Mouse (Mus musculus) monocyte, adult 5-6 weeks (primary cell): ENCODE results near the gene Lyzl4. TPM values are rescaled to one million over a fixed set of nuclear protein-coding genes. Genes with fewer than 3 reads are reported as not detected.
A peak's percentile ranks its signal among the peaks of the same experiment; 100 is the strongest.

Experiments
- ATAC-seq: fragments of 153-309, 156-312 bp; replicated peaks from 2 replicates; pipeline ENCODE4 v1.8.0; 2017; ENCODE audit warnings: mild to moderate bottlenecking; ENCODE audit not compliant: low TSS enrichment, insufficient number of reproducible peaks, severe bottlenecking, poor library complexity, low FRiP score
- total RNA-seq: library from RNA; stranded (forward); fragments of 200-1000, 200-491, 200-594 nt; gene quantifications from 3 replicates; pipeline ENCODE4 v1.2.3, GENCODE M21; 2017

The Lyzl4 gene
- total RNA-seq, 1 experiment from 2014 or later = not detected

DNA sequence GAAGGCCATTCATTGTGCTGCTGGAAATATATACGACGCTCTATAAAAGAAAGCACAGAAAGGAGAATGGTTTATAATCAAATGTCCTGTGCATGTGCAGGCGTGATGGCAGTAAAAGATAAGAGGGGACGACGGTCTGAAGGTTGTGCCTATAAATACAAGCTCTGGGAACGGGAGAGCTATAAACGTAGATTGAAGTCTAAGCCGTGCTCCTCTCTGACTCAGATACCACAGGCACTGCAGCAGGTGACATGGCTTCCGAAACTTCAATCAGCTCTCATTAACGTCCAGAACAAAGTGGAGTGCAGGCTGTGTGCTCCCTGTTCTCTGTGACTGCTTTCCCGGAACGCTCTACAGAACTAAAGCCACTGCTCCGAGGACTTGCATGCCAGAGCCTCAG is 15.2 kb upstream of the Lyzl4 start:
- ATAC-seq = no peak

DNA sequence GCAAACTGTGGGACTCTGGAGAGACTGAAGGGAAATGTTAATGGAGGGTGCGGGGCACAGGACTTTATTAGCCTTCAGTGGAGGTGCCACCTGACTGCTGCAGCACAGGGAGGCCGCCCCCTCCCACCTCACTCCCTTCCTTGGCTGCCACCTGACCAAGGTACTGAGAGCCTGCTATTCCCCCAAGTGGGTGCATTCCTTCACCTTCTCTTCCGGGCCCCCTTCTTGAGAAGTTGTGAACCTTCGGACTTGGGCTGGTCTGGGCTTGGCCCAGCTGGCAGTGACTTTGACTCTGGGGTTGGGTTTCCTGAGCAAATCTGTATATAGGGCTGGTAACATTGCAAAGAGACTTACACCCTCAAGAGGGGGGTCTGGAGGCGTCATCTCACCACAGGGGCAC is 14.4 kb upstream of the Lyzl4 start:
- ATAC-seq = no peak

DNA sequence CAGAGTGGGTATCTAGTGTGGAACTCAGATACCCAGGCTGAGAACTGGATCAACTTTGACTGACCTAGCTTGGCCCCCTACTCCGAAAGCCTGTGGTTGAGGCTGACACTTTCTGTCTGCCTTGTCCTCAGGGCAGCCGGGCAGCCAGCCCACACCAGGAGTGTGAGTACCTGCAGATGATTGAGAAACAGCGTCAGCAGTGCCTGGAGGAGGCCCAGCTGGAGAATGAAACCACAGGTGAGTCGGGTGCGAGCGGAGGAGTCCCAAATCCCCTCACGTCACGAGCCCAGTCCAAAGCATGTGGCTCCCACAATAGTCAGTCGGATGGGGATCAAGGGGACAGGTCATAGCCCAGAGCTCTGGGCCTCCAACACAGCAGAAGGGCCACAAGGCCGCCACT is 11.8 kb upstream of the Lyzl4 start:
- no peak for ATAC-seq

DNA sequence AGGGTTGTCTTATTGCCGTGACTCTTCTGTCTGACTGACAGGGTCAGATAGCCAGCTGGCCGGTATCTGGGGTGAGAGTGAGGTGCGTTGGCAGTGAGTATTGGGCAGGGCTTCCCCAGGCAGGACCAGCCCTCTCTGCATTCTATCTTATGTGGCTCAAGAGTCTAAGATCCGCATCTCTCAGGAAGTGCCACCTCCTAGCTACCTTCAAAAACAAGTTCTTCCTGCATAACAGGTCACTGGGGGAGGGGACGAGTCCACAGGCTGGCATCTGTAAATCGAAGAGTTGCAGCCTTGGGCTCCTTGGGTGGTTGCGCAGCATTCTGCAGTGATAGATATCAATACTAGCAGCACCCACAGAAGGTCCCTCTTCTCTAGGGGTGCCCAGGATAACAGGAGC is 5.1 kb upstream of the Lyzl4 start:
- ATAC-seq = no peak

DNA sequence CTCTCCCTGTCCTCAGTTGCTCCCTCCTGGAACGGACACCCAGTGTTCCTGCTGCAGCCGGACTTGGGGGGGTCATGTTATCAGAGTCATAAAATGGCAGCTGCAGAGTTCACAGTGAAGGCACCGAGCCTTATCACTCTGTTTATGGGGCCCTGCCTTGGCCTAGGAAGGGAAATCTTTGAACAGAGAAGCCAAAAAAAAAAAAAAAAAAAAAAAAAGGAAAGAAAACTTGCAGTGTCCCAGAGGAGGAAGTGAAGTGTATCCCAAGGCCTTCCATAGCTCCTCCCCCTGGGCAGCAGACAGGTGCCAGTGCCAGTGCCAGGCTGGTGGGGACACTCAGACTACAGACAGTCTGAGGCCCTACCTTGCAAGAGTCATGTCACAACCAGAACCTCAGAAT is 3.0 kb upstream of the Lyzl4 start:
- no peak for ATAC-seq

DNA sequence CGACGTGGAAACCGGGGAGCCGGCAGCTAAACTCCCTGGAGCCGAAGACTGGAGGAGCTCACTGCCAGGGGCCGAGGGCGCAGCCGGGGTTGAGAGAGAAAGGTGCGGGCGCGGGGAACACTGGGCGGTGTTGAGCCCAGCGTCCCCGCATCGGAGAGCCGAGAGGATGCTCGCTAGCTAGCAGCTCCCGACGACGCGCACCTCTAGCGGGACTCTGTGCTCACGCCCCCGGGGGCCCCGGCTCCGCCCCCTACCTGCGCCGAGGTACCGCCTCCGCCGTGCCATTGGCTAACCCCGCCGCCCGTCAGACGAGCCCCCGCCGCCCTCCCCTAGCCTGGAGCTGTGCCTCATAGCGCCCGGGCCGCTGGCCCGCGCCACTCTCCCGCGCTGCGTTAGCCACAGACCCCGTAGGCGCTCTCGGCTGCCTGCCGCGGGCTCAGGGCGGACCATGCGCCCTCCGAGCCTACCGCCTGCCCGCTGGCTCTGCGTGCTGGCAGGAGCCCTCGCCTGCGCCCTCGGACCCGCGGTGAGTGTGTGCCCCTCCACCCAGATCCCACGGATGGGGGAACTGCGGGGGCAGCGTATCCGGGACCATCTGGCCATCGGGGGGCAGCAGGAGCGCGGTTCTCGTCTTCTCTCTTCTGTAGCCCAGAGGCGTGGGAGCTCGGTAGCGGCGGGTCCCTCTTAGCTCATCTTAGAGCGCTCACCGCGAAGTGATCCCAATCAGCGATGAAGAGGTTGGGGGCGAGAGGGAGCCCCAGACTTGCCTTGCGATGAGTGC is 695 bp upstream of the Lyzl4 start, which contains the start of gene Vipr1:
TSS of gene Vipr1 (plus strand) at position 316 of the 781 bp plus-strand sequence.
- ATAC-seq = 0 out of 2 replicates have a peak, but pooled peaks have one; percentile 1

DNA sequence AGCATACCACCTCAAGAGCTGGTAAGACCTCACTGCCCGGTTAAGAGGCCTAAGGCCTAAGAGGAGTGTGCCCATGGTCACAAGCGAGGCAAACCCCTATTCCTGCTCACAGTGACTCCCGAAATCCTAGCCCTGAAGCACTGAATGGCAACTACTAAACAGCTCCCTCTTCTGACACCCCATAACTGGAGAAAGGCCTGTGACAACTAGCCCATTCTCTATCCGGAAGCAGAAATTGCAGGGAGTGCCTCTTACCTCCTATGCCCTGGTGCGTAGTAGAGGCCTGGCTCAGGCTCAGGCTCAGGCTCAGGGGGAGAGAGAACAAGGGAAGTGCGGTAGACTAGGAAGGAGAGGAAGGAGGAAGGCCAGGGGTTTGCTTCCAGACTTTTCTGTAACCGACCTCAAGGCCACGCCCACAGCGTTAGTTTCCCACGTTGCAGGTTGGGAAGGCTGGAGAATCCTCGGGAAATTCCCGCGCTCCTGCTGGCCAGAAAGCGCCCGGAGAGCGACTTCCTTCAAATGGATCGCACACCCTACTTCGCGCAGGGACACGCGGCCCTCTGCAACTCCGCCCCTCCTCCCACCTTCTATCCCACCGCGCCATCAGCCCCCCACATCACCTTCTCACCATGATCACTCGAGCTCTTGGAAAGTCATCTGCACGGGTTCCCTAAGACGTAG is 521 bp downstream of the Lyzl4 start:
- ATAC-seq = no peak

DNA sequence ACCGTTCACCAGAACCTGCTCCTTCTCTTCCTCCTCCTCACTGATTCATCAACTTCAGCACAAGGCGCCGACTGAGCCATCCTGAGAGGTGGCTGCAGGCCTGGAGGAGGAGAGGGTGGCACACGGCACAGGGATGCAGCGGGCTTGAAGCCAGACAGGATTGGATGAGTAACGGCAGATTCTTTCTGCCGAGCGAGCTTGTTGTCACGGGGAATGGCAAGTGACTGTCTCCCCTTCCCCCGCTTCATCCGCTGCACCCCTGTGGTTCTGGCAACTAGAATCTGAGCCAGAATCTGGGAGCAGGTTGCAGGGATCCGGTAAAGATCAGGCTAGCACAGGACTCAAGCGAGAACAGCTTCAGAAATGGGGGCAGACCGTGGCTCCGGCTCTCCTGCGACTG is 2.1 kb downstream of the Lyzl4 start:
- no peak for ATAC-seq

DNA sequence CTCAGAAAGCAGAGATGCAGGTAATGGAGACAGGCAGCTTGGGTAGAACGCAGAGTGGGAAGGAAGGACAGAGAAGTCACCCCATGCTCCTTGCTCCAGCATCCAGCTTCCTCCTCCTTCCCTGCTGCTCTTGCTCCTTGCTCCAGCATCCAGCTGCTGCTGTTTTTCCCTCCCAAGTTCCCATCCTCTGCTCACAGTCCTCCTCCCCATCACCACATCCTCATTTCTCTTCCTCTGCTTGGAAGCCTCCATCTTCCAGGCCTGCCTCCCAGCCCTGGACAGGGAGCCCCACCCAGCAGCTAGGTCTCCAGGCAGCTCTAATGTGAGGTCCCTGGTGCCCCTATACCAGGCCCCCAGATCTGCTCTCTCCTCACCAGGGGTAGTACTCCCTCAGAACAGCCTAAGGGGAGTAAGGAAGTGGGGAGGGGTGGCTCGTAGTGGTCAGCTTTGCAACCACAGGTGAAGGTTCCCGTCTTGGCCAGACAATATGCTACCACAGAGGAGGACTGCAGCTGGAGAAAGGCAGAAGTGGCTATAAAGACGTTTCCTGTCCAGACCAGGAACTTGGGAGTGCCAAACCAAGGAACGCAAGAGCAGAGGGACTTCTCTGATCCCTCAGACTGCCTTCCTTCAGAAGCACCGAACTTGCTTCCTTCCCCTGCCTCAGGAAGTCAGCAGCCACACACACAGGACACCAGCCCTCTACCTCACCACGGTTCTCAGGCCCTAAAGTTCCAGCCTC is 5.9 kb downstream of the Lyzl4 start:
- ATAC-seq = no peak

DNA sequence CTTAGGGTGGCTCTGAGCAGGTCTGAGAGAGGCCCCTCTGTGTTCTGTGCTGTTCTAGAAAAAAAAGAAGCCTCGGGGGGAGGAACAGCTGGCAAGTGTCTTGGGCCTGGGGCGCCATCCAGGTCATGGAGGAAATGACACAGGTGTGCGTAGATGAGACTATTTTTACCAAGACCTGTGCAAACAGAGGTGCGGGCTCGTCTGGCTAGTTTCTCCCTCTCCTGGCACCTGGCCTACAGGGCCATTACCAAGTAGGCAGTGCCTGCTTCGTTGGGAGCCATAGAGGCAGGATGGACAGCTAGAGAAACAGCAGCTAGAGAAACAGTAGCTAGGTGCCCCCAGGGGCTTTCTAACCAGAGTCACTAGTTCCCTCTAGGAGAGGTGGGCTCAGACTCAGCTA is 8.6 kb downstream of the Lyzl4 start:
- no peak for ATAC-seq

DNA sequence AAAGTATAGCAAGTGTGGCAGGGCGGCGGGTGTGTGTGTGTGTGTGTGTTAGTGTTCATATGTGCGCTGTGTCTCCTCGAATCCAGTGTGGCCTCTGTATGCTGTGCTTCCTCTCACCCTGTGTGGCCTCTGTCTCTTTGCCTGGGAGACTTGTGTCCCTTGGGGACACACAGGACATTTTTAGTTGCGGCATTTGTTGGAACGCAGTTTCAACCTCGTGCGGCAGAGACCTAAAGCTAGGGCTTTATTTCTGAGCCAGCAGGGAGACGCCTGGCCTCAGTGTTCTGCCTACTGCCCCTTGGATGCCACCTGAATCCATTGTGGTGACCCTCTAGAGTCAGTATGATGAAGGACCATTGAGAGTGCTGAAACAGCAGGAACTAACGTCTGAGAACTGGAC is 9.0 kb downstream of the Lyzl4 start:
- ATAC-seq = no peak

DNA sequence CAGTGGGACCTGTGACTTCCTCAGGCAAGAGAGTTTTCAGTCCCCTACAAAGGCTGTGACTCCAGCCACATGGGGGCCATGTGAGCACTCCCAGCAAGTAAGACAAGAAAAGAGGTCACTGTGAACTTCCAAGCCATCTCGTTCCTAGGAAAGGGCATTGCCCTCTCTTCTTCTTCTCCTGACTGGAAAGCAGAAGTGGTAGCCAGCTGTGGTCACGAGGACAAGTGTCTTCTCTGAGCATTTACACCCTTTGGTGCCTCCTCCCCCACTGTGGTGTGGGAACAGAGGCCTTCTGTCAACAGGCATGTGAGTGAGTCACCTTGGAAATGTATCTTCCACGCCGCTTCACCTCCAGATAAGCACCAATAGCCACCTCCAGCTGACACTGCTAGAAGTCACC is 9.9 kb downstream of the Lyzl4 start:
- no peak; the same call in 1 of the 2 replicates for ATAC-seq

DNA sequence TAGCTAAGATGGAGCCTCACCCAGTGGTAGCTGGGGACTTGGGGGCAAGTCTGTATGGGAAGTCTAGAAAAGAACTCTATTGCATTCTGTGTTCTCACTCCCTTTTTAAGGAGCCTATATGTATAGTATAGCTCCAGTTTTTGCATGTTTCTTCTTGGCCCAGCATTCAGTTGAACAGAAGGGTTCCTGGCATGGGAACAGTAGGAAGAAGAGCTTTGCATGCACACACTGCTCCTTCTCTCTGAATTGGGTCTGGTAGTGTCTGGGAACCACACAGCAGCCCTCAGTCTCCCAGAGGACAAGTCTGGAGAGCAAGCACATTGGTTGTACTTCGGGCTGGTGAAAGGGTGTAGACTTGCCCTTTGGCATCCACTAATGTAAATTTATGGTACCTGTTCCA is 11.3 kb downstream of the Lyzl4 start:
- ATAC-seq = no peak

DNA sequence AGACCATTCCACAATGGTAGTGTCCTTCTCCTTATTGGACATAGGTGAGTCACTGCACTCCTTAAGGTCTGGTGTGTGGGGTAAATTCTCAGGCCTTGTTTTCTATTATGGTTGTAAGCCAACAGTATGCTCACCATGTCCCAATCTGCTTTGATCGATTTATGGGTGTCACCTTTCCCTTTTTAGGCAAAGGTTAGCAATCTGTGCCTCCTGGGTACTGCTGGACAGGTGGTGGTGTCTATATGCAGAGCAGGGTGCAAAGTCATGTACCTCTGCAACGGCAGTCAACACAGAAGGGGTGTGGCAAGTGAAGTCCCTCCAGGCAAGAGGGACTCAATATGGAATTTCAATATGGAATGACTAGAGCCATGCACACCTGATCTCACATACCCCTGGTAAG is 17.0 kb downstream of the Lyzl4 start:
- ATAC-seq = no peak

DNA sequence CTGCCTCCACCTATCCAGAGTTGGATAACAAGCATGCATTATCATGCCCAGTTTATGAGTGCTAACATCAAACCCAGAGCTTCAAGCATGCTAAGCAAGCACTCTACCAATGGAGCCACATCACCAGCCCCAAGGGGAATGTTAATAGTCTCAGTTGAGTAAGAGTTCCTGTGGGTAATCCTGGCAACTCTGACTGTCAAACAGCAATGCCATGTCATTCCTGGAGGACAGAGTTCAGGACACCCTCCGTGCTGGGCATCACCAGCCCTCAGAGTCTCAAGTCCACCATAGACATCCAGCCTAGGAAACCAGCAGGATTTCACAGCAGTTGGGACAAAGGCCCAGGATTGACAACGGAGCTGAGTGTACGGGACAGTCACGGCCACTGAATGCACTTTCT is 18.7 kb downstream of the Lyzl4 start:
- no peak for ATAC-seq

DNA sequence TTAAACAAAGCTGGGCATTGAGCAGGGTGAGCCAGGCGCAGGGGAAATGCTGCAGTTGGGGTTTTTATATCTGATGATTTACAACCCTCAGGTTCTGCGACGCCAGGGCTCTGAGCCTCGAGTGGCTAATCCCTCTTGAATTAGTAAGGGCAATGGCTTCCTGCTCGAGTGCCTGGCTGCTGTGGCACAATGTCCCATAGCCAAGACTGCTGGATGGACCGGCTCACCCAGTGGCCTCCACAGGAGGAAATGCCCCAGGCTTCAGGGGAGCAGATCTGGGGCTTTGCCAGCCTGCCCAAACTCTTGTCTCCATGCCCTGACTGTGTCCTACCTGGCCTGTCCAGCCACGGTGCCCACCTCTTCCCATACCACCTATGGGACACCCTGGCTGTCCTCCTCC is 22.5 kb downstream of the Lyzl4 start:
- ATAC-seq = no peak

DNA sequence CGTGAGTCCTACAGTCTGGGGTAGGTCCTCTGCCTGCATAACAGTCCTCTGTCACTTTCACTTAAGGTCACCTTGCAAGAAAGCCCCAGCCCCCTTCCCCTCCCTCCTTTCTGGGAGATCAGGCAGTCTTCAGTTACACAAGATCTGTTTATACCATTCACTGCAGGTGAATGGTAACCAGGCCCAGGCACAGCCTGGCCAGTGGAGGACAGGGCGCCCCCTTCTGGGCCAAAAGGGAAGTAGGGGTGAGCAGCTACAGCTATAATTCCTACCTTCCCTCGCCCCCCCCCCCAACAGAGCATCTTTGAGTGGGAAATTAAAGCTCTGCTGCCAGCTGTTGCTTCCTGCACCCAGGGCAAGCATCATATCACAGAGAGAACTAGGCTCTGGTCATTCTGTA is 25.4 kb downstream of the Lyzl4 start:
- no peak for ATAC-seq

DNA sequence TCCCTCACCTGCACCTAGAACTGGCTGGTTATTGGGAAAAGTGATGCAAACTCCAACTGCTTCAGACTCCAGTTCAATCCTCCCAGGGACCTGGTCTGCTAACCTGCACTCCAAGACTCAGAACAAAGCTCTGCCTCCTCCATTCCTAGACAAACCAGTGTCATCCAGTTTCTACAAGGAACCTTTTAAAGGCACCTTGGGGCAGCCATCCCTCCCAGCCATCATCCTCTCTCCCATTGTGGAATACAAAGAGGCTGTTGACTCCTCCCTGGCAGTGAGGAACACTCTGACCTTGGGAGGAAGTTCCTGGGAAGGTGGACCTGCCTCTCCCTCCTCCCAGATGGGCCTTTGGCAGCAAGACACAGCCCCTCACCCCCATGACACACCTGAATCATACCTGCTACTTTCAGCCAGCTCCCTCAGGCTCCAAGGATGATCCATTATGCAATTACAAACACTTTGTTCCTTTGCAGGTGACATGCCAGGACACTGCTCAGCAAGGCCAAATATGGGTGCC is 27.6 kb downstream of the Lyzl4 start:
- ATAC-seq = no peak

DNA sequence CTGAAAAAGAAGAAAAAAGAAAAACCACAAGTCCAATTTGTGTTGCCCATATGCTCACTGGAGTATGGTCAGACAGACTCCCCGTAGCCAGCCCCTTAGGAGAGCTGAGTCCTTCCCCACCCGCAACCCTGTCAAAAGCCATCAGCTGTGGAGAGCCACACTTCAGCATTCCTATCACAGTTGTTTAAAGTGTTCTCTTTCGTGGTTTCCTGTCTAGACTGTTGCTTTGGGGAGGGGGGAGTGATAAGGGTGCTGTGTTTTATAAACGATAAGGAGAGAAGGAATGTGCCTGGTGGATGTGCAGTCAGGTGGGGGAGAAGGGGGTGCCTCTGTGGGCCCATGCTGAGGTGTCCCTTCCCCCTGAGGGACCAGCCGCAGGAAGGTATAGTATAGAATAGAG is 28.7 kb downstream of the Lyzl4 start:
- no peak for ATAC-seq
